Mouse (Mus musculus) spleen, adult 12 weeks (tissue): ENCODE results near the gene Mef2d.

ENCODE experiments used
- DNase-seq: peaks from one replicate; pipeline ENCODE4 v3.0.0; 2022; ENCODE audit warnings: low spot score

The Mef2d gene

DNA sequence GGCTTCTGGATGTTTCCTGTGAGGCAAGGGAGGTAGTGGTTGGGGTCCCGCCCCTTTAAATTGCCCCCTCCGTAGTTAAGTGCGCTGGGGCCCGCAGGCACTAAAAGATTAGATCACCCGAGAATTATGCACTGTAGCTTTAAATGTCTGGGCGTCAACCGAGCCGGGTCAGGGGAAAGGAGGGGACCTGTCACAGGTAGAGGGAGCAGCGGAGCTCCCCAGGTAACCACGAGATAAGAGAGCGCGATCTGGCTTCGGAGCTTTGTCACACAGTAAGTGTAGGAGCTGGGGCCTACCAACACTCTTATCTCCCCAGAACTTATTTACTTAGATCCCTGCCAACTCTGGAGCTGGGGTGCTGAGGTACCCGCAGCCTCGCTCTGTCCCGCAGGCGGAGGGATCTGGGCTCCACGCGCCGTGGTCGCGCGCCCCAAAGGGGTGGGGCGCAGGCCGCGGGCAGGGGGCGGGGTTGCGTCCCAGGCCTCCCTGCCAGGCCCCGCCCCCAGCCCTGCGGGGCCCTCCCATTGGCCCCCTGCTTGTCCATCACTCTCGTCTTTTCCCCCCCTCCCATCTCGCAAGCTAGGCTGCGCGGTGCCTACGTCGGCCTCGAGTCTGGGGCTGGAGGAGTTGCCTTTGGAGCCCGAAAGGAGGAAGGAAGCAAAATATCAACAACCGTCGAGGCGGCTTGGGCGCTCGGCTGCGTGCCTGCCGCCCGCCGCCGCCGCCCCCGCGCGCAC lies at the start of gene Mef2d:
Gene Mef2d (plus strand): TSS at position 586 of the 737 bp plus-strand sequence.
- DNase-seq = peak; percentile 89

DNA sequence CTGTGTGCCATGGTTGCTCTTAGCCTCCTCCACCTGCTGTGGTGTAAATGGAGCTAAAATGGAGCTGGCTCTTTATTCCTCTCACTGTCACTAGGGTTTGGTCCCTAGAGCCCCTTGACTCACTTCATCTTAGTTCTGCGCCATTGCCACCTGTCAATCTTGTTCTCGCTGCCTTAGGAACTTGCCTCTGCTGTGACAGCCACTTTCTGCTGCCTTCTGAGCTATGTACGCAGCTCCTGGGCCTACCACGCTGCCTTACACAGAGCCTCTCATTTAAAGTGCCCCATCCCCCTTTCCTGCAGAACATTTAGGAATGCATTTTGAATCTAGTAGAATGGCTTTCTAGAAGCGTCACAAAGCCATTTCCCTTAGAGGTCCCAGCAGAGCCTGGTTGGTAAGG lies 48.0 kb upstream of the Mef2d start:
- DNase-seq = no peak

DNA sequence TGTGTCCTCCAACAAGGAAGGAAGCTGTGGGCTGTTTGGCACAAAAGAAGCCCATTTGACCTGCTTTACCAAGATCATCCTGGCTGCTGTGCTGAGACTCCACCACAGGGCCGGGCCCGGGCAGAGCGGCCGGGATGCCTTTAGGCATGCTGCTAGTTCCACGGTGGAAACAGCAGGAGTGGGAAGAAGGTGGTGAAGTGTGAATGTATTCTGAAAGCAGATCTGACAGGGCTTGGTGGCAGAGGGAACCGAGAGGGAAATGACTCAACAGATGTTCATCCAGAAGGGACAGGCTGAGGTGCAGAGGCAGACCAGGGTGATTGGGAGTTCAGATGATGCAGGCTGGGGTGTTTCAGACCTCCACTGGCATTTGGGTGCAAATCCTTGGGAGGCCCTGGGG lies 44.5 kb upstream of the Mef2d start:
- DNase-seq = no peak

DNA sequence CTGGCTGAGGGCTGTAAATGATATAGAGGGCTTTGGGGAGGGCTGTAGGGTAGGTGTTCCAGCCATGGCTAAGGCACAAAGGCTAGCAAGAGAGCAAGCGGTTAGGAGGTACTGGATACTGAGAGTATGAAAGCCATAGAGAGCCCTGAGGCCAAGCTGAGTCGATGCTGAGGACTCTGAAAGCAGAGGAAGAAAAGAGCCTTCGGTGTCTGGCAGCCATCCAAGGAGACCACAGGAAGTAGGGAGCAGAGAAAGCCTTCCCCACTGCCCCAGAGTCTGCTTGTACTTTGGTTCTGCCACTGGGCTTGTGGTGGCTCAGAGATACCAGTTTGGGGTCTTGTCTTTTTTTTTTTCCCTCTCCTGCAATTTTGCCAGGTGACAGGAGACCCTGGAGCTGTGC lies 41.9 kb upstream of the Mef2d start:
- no peak for DNase-seq

DNA sequence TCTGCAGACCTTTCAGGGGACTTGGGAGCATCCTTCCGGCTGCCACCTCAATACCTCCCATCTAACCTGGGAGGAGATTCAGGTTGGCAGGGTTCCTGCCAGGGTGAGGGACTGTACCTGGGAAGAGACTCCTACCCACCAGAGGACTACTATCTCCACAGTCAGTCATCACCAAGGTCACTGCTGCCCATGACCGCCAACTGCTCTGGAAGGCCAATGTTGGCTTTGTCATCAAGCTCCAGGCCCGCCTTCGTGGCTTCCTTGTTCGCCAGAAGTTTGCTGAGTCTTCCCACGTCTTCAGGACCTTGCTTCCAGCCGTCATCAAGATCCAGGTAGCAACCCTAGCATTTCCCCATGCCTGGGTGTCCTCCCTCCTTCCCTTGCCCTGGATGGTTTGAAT lies 40.4 kb upstream of the Mef2d start:
- no peak for DNase-seq

DNA sequence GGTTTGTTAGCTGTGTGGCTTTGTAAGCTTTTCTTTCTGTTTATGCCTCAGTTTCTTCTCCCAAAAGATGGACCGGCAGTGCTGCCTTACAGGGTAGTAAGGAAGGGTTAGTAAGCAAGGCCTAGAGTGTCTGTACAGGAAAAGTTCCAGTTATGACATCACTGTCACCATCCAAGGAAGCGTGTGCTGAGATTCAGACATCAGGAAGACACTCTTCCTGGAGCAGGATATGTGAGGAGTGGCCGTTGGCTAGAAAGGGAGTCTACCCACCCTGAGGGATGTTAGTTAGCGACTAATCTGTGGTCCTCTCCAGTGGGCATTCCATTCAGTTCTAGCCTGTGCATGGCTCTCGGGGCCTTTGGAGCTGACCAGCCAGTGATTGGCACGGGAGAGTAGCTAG lies 40.0 kb upstream of the Mef2d start:
- no peak for DNase-seq

DNA sequence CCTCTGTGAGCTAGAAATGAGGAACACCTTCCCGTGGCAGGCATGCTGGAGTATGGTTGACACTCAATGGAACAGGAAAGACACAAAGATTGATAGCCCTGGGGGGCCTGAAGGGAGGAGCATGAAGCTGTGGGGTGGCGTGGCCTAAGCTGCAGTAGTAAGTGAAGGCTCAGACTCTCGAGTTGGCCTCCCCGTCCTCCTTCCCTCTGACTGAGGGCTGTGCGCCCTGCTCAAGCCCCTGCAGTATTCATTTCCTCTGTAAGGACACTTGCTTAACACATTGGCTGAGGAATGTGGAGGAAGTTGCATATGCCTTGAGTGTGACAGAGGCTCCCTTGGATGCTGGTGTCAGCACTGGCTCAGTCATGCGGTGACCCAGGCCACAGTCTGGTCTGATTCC lies 39.6 kb upstream of the Mef2d start:
- no peak for DNase-seq

DNA sequence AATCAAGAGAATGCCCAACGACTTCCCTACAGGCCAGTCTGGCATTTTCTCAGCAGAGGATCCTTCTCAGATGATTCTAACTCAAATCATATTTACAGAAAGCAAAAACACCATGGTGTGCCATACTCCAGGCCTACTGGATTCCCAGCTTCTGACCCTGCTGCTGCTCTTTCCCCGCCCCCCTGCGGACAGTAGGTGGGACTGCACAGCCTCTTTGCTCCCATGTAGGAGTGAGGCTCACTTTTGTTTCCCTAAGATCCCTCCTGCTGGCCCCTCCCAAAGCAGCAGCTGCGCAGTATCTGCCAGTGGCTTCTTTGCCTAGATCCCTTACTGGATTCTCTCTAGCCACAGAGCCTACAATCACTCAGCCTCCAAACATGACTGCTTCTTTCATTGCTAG lies 36.0 kb upstream of the Mef2d start:
- DNase-seq = no peak

DNA sequence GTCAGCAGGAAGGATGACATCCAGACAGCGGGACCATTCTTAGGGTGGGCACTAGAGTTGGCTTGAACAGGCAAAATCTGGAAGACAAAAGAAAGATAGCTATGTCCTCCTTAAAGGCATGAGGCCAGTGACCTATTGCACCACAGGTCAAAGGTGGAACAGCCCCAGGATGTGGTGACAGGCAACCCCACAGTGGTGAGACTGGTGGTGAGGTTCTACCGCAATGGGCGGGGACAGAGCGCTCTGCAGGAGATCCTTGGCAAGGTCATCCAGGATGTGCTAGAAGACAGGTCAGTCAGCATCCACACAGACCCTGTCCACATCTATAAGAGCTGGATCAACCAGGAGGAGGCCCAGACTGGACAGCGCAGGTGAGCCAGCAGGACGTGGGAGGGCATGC lies 33.0 kb upstream of the Mef2d start:
- no peak for DNase-seq

DNA sequence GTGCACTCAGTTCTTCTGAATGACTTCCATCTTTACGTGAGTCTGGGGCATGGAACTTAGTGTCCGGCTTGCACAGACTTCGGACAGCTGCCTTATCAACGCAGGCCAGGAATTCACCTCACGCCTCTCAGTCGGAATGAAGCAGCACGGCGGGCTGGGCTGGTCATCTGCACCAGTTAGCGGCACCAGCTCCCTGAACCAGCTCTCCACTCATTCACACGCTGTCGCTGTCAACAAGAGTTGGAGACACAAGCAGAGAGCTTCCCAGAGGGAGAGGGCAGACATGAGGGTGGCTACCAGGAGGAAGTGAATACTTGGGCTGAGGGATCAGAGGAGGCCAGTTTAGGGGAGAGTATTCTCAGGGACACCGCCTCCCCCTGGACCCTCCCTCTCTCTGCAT lies 27.8 kb upstream of the Mef2d start:
- no peak for DNase-seq

DNA sequence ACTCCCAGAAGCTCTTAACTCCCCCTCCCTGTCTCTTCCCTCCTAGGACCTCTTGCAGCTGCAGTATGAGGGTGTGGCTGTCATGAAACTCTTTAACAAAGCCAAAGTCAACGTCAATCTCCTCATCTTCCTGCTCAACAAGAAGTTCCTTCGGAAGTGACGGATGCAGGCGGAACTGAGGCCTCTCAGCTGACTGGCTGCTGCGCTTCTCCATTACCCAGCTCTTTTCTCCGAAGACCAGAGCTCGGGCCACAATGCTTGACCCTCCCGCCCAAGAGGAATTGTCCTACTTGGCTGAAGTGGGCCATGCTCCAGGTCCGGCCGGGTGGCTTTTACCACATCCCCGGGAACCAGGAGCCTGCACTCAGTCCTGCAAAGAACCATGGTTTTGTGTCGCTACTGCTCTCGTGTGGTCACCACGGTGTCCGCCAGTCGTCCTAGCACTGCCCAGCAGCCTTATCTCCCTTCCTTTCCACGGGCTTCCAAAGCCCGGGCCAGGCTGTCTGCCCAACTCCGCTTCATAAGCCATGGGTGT lies 22.0 kb upstream of the Mef2d start:
- DNase-seq = no peak

DNA sequence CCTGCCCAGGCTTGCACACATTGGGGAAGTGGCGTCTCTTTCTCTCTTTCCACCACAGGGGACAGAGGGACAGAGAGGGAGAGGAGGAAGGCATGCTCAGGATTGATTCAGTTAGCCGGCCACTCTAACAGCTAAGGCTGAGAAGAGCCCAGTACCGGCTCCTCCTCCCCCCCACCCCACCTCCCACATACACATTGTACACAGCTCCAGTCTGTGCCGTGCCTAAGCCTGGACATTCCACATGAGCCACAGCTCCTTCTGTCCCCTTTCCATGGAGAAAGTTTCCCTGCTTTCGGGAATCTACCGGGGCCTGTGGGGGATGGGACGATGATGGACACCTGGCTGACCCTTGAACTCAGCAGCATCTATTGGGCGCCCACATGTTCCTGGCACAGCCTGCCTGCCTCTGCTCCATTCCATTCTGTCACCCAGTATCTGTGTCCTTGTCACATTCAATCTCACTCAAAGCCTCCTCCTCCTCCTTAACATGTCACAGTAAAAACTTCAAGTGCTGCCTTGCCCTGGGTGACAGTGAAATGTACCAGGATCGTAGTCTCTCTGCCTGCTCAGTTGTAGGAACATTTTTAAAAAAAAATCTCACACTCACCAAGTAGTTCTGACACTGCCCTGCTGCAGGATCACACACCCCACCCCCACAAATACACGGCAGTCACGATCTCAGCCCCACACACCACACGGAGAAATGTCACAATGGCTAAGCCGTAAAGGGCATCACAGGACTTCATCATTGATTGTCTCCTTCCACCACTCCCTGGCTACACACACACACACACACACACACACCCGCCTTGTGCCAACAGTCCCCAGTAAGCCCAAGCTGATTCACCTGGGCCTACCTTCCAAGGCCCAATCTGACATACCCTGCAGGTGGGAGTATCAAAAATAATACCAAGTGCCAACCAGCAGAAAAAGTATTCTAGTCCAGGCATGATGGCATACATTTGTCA lies 20.7 kb upstream of the Mef2d start:
- no peak for DNase-seq

DNA sequence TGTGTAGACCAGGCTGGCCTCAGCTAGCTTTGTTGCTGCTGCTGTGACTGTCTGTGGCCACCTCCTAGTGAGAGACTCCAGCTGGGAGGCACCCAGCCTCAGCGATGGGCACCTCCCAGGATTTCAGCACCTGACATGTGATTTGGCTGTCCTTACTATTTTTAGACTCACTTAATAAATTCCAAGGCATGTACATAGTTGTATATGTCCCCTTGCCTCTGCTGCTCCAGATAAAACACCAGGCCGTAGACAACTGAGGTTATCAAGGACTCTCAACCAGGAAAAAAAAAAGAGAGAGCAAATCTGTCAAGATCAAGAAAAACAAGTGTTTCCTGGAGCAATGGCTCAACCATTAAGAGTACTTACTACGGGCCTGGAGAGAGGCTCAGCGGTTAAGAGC lies 17.0 kb upstream of the Mef2d start:
- DNase-seq = no peak

DNA sequence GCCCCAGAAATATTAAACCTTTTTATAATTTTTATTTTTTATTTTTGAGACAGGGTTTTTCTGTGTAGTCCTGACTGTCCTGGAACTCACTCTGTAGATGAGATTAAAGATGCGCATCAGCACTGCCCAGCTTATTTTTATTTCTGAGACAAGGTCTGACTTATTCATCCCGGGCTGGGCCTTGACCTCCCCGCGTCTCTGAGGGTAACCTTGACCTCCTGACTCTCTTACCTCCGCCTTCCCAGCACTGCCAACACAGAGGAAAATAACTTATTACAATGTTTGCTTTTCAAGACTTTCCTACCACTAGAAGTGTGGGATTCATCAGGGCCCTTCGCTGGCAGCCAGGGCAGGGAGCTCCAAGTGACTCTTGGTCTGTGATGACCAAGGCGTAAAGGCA lies 16.0 kb upstream of the Mef2d start:
- DNase-seq = no peak

DNA sequence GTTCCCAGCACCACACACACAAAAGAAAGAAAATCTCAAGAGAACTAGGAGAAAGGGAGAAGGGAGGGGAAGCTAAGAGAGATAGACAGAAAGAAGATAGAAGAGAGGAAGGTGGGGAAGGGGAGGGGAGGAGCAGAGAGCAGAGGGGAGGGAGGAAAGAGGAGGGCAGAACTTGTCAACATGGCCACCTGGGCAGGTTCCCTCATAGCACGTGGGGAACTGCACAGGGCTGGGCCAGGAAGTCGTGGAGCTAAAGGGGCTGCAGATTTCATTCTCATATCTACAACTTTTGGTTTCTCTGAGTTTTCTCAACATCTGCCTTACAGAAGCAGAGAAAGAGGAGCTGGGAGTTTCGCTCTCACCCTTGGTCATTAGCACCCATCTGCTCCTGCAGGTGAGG lies 14.5 kb upstream of the Mef2d start:
- DNase-seq = no peak

DNA sequence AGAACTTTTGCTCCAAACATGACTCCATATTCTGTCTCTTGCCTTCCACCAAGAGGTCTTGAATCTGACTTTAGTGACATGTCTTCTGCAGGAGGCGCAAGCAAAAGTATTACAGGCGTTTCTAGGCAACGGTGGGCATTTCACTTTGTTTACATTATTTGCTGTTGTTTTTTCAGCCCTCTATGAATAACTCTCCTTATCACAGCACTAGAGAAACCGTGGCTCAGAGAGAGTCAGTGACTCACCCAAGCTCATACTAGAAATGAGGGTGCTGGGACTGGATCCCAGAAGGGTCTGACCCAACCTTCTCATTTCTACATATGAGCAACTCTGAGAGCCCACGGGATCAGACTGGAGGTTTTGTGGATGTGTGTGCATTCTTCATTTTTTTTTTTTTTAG lies 14.1 kb upstream of the Mef2d start:
- no peak for DNase-seq

DNA sequence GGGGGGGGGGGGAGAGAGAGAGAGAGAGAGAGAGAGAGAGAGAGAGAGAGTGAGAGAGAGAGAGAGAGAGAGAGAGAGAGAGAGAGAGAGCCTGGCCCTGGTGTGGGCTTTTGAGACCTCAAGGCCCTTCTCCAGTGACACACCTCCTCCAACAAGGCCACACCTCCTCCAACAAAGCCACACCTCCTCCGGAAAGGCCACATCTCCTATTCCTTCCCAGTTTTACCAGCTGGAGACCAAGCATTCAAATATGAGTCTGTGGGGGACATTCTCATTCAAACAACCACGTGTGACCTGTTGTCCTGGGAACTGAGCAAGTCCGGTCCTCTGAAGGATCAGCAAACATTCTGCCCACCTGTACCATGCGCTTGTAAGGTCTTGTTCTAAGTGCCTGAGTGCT lies 13.2 kb upstream of the Mef2d start:
- DNase-seq = no peak

DNA sequence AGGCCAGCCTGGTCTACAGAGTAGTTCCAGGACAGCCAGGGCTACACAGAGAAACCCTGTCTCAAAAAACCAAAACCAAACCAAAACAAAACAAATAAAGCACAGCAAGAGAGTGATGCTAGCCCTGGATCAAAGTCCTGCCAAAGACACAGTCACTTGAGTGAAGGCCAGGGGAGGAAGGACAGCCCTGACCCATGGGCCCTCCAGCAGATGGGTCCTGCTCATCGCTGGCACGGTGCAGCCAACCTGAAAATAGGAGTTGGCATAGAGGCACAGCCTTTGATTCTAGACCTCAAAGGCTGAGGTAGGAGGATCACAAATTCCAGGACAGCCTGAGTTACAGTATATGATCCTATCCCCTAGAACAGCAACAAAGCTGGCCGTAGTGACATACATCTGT lies 11.1 kb upstream of the Mef2d start:
- no peak for DNase-seq

DNA sequence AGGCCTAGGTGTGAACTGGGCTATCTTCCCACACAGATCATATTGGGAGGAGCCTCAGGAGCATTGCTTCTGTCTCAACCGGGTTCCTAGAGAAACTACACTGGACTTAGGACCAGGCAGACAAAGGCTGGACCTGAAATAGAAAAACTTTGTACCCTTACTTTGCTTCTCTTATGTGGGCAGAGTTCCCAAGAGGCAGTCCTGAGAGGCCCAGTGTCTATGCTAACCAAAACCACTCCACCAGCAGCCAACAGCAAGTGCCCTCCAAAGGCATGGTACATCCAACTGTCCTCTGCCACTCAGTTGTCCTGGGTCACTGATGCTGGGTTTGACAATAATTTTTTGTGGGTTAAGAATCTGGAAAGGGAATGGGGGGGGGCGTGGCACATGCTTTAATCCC lies 9.7 kb upstream of the Mef2d start:
- no peak for DNase-seq

DNA sequence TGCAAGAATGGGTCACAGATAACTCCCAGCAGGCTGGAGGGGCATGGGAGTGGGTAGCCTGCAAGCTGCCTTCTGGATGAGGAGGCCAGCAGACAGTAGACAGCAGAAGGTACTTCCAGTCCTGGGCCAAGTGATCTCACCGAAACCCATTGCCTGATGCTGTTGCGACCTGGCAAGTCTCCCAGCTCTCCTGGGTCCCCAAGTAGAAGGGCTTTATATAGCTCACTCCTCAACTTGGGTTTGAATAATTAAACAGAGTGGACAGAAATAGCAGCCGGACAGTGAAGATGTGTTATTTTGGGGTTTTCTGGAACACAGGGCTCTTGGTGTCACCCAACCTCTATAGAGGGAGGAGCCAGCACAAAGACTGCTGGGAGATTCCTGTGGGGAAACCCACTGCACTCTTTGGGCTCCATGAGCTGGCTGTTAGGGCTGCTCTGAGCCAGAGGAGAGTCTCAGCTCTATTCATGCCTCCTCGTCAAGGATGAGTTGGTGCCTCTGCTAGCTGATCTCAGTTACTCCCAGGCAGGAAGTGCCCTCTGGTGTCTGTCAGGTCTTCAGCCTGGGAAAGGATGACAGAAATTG lies 8.9 kb upstream of the Mef2d start:
- no peak for DNase-seq

DNA sequence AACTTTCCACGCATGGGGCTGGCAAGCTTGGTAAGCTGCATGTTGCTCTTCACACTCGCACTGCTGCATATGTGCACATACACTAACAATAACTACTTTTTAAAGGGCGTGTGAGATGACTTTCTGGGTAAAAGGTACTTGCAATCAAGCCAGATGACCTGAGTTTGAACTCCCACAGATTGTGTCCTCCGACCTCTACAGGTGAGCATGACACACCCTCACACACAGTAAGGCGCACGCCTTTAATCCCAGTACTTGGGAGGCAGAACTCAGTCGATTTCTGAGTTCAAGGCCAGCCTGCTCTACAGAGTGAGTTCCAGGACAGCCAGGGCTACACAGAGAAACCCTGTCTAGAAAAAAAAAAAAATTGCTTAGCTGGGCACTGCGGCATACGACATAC lies 5.8 kb upstream of the Mef2d start:
- no peak for DNase-seq

DNA sequence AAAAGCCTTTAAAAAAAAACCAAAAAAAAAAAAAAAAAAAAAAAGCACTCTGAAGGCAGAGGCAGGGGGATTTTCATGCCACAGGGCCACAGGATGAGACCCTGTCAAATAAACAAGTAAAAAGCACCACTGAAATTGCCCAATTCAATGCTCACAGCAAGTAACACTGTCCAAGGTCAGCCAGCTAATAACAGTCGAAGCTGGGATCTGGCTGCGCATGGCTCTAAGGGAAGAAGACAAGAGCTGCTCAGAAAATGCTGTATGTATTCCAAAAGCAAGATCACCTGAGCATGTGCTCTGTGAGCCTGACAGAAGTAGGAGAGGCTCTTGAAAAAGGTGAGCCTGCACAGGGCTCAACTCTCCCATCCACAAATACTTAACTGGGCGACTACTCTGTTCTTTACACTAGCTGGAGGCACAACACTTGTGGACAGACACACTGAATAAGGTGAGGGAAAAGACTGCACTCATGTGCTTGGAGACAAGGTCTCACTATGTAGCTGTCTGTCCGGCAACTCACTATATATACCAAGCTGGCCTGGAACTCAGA lies 5.2 kb upstream of the Mef2d start:
- no peak for DNase-seq

DNA sequence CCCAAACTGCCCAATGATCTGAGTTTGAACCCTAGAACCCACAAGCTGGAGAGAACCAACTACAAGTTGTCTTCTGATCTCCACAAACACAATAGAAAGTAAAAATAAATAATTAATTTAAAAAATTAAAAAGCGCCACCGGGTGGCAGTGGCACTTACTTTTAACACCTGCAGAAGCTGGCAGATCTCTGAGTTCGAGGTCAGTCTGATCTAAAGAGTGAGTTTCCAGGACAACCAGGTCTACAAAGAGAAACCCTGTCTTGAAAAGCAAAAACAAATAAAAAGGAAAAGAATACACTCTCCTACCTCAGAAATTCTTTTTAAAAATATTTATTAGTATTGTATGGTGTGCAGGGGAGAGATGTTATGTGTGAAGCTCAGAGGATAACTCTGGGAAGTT lies 4.4 kb upstream of the Mef2d start:
- DNase-seq = no peak
